Mouse (Mus musculus) right cerebral cortex, adult 18-20 months (tissue): ENCODE measurements around the gene Retreg3.

ENCODE experiments used
- DNase-seq: peaks from one replicate; pipeline ENCODE4 v3.0.0; 2022; ENCODE audit warnings: mixed read lengths

Gene Retreg3

GRCm38 (mm10) chr11:101050359-101050758, 69.3 kb downstream of the Retreg3 start:
- peak; percentile 54 for DNase-seq

- DNase-seq: no peak
Measured at GRCm38 (mm10) chr11:101047502-101047901, 72.2 kb downstream of the Retreg3 start.

DNA sequence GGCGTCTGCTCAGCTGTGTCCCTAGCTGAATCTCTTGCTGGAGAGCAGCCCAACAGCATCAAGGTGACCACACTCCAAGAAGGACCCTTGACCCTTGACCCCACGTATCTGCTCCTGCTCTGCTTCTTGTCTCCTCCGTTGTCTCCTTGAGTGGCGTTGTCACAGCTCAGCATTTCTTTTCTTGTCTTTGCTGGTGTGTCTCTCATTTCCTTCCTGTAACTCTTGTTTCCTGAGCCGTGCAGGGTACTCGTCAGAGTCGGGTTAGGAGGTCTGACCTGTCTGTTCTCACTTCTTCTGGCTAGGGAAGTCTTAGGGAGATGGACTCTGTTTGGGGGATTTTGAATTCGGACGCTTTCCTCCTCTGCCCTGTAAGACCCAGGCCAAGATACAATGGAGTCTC, 73.3 kb downstream of the Retreg3 start:
- DNase-seq: no peak
